Mouse (Mus musculus): Measurements from ENCODE around the gene Pcif1. TPM values are rescaled to one million over a fixed set of nuclear protein-coding genes. Genes with fewer than 3 reads are reported as not detected.

The Pcif1 gene
- total RNA-seq, 2 experiments from 2014 or later = 41.9 to 45.2 TPM

- no peak for DNase-seq (ENCODE audit: low spot score in 2 of 2)
Observed at GRCm38 (mm10) chr2:164918325-164918724, 39.2 kb downstream of the Pcif1 start.

GRCm38 (mm10) chr2:164921984-164922383 lies 42.9 kb downstream of the Pcif1 start:
- DNase-seq (ENCODE audit: low spot score in 2 of 2) = no peak

DNA sequence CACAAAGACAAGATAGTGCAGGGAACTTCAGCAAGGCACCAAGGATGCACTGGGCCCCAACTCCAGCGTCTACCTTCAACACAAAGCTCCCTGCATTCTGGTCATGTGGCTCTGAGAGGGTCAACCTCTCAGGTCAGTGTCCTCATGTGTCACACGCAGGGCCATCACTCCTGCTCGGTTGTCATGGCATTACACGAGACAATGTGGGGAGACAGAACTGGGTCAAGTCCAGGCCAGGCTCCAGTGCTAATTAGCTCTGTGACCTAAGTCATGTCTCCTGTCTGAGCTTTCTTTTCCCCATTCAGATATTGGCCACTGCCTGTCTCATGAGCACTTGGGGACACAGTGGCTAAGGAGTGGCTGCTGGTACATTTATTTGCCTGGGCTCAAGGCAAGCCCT lies 44.2 kb downstream of the Pcif1 start:
- no peak for DNase-seq (ENCODE audit: low spot score in 2 of 2)

- peak; percentile 86 to 97 for DNase-seq (ENCODE audit: low spot score in 2 of 2)
Observed at GRCm38 (mm10) chr2:164924100-164924857, 45.2 kb downstream of the Pcif1 start.

DNA sequence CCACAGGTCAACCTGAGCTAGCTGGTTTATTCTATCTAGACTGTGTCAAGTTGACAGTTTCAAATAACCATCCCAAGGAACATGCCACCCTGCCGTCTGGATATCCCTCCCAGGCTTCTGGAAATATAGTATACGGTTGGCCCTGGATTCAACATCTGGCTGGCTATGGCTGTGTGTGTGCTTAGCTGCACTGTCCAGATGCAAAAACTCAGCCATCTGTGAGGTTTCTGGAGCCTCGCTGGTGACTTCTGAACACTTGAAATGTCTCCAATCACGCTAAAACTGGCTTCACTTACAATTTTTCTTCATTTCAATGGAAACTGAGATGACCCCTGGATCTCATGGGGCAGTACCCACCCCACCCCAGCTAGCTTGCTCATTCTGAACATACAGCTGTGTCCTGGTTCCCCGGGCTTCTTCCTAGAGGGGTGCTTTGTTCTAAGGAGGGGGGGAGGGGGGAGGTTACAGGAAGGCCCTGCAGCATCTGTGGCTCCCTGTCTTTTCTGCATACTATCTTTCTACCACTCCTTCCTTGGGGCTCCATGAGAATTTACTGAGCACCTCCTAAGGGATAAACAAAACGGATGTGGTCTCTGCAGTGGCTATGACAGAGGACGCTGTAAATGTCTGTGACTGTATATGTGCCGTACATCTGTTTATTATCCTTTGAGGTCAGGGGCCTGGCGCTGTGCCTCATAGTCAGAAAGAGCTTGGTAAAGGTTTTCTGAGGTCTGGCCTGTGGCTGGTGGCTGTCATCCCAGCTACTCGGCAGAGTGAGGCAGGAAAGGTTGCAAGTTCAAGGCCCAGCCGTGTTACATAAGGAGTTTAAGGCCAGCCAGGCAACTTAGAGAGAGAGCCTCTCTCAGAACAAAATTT lies 51.8 kb downstream of the Pcif1 start:
- no peak for DNase-seq (ENCODE audit: low spot score in 2 of 2)

DNA sequence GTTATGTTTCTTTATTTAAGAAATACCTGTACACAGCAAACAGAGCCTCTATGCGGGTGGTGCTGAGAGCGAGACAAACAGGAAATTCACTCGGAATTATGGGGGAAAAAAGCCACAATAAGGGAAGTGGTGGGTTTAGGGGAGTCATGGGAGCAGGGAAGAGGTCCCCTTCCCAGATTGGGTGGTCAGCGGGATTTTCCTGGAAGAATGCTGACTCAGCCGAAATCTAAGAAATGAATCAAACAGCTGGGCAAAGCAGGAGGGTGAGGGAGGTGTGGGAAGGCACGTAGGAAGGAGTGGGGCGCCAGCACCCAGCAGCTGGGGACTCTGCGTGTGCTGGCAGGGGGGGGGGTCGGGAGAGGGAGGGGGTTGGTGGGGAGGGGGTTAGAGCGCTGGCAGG lies 54.4 kb downstream of the Pcif1 start:
- no peak for DNase-seq (ENCODE audit: low spot score in 2 of 2)

- DNase-seq (ENCODE audit: low spot score in 2 of 2) = no peak
Observed at GRCm38 (mm10) chr2:164935991-164936390, 56.9 kb downstream of the Pcif1 start.

DNA sequence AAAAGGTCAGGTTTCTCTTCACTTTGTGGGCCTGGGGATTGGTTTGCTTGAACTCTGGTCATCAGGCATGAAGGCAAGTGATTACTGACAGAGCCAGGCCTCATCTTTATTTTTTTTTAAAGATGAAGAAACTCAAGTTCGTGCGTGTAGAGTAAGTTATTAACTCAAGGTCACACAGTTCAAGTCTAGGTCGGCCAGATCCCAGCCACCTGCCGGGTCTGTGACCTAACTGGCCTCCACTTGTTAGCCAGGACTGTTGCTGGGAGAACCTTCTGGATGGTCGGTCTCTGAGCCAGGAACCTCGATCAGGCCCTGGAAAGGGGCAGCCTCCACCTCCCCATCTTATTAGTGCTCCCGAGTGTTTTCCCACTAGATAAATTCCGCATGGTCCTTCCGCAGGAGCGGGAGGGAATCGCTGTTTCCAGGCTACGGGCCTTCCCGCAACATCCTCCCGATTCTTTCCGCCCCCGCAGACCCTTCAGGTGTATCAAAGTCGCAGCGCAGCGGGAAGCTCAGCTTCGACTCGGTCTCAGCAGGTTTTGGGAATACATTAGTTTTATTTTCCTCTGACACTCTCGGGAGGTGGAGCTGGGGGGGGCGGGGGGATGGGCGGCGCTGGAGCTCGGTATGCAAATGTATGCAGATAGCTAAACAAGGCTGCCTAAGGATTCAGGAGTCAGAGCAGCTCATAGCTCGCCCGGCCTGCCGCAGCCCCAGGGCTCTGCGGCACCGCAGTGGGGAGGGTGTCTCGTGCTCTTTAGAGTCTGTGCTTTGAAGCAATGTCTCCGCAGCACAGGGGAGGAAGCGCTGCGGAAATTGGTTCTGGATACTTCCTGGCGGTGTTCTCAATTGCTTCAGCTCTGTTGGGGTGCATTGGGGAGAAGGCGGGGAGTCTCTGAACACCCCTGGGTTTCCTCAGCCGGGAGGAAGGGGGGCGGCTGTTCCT lies 59.3 kb downstream of the Pcif1 start:
- DNase-seq (ENCODE audit: low spot score in 2 of 2) = peak; percentile 42 to 72

DNA sequence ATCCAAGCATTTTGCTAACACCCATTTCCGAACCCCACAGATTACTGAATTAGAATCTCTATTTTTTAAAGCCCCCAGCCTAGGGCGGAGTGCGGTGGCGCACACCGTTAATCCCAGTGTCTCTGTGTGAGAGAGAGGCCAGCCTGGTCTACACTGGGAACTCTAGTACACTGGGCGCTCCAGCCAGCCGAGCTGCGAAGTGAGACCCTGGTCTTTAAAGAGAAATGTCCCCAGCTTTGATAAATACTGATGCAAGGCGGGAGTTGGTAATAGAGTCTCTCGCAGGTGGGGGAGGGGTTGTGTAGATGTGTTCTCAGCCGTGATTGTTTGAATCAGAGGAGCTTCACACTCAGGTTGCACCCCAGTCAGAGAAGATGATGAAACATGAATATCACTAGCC lies 60.0 kb downstream of the Pcif1 start:
- no peak for DNase-seq (ENCODE audit: low spot score in 2 of 2)

DNA sequence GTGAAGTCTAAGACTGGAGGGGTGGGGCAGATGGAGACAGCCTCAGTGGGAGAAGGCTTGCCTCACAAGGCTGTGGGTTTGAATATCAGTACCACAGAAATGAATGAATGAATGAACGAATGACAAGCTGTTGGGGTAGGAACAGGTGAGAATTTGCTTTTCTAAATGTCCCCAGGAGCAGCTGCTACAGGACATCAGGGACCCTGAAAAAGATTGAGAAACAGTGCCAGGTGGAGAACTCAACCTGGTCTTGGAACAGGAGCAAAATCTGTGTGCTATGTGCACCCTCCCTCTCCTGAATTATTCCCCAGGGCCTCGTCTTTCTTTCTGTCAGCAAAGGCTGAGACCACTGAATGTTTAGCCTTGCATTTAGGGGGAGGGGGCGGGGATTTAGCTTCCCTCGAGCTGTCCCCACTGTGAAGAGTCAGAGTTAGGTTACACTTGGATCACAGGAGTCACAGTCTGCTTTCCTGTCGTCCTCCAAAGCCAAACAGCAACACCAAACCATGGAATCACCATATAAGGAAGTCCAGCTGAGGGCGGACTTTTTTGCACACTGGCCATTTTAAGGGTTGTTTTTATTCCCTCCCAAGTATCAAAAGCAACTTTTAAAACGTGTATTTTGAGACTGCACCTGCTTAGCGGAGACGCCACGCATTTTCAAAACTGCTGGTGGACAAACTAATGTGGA lies 61.2 kb downstream of the Pcif1 start, which contains the start of gene Mmp9:
Mmp9 (plus strand) TSS at position 641 of the 691 bp plus-strand sequence.
- DNase-seq (ENCODE audit: low spot score in 2 of 2) = no peak

DNA sequence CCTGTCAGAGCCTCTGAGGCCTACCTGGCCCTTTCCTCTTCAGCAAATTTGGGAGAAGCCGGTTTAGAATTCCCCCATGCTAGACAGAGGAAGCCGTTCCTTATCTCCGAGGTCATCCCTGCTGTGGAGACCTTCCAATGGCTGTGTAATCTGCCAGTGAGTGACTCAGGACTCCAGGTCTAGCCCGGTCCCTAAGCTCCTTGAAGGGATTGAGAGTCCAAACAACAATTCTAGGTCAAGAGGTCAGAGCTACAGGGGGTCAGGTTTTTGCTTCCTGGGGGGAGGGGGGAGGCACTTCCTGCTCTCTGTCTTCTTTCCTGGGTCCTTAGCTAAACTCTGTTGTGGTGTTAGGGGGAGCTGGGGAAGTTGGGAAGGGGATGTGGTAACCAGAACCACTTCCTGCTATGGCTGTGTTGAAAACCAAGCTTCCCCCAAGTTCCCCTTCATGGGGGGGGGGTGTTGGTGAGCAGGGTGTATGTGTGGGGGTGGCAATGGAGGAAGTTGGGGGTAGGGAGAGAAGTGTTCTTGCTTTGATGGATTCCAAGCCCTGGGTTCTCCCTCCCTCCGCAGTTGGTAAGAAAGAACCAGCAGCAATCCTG lies 63.7 kb downstream of the Pcif1 start:
- no peak for DNase-seq (ENCODE audit: low spot score in 2 of 2)

Other genes with a start within 250 kb of the Pcif1 start
- not detected for gene Wfdc16, start 240.5 kb upstream of the Pcif1 start, total RNA-seq (2021)
- gene Wfdc10, start 223.3 kb upstream of the Pcif1 start, total RNA-seq (2021) = not detected
- not detected for gene Wfdc9, start 222.7 kb upstream of the Pcif1 start, total RNA-seq (2021)
- gene Wfdc11, start 205.2 kb upstream of the Pcif1 start, total RNA-seq (2021) = not detected
- not detected for gene Wfdc13, start 194.2 kb upstream of the Pcif1 start, total RNA-seq (2021)
- not detected for gene Spint4, start 180.8 kb upstream of the Pcif1 start, total RNA-seq (2021)
- gene Spint5, start 164.0 kb upstream of the Pcif1 start, total RNA-seq (2021) = not detected
- 1 to 10 TPM; 1.4 to 1.7 TPM for gene Wfdc3, start 133.4 kb upstream of the Pcif1 start, total RNA-seq (2021)
- 10 to 100 TPM; 33.8 to 36.0 TPM for gene Dnttip1, start 133.3 kb upstream of the Pcif1 start, total RNA-seq (2021)
- under 1 TPM in 1 of 2 experiments, not detected in 1; 0.38 TPM for gene Ube2c, start 109.4 kb upstream of the Pcif1 start, total RNA-seq (2021)
- not detected for gene Tnnc2, start 99.3 kb upstream of the Pcif1 start, total RNA-seq (2021)
- 10 to 100 TPM; 39.7 to 41.8 TPM for gene Snx21, start 93.5 kb upstream of the Pcif1 start, total RNA-seq (2021)
- 10 to 100 TPM; 25.6 to 27.0 TPM for gene Acot8, start 74.4 kb upstream of the Pcif1 start, total RNA-seq (2021)
- 1 to 10 TPM; 9.1 to 9.3 TPM for gene Zswim3, start 74.2 kb upstream of the Pcif1 start, total RNA-seq (2021)
- 10 to 100 TPM; 22.7 to 26.3 TPM for gene Zswim1, start 56.6 kb upstream of the Pcif1 start, total RNA-seq (2021)
- under 1 TPM in 1 of 2 experiments, not detected in 1; 0.43 TPM for gene Spata25, start 50.8 kb upstream of the Pcif1 start, total RNA-seq (2021)
- gene Ctsa, start 46.4 kb upstream of the Pcif1 start, total RNA-seq (2021) = 100 to 1,000 TPM; 103 TPM
- gene Neurl2, start 45.8 kb upstream of the Pcif1 start, total RNA-seq (2021) = 1 to 10 TPM; 2.5 to 3.0 TPM
- 10 to 100 TPM; 77.0 to 77.9 TPM for gene Pltp, start 21.6 kb upstream of the Pcif1 start, total RNA-seq (2021)
- 10 to 100 TPM; 25.9 to 26.8 TPM for gene Zfp335, start 32.5 kb downstream of the Pcif1 start, total RNA-seq (2021)
- 1 to 10 TPM; 1.5 to 1.6 TPM for gene Mmp9, start 61.5 kb downstream of the Pcif1 start, total RNA-seq (2021)
- 100 to 1,000 TPM; 396 to 408 TPM for gene Slc12a5, start 81.5 kb downstream of the Pcif1 start, total RNA-seq (2021)
- gene Ncoa5, start 155.6 kb downstream of the Pcif1 start, total RNA-seq (2021) = 10 to 100 TPM; 57.0 to 59.2 TPM
- under 1 TPM; 0.10 to 0.28 TPM for gene Cd40, start 176.3 kb downstream of the Pcif1 start, total RNA-seq (2021)
- not detected for gene 1700025C18Rik, start 211.4 kb downstream of the Pcif1 start, total RNA-seq (2021)

Data from layer of hippocampus, adult 18-20 months (tissue).